ENCODE assay signal across 8 mouse cellular contexts in genomic region chrX:36183625-36184024, GRCm38 (mm10). TPM values are rescaled to one million over a fixed set of nuclear protein-coding genes. Genes with fewer than 3 reads are reported as not detected.
DNase-seq lines count a peak whose midpoint lies in the region; ATAC-seq and TF ChIP-seq lines count a peak whose summit lies in the region.

No protein-coding gene starts in this region.

- H3K27ac ChIP-seq in midbrain, embryonic 14.5 days (replicated peaks; ENCODE audit: low read depth, low read length) = no peak overlapping the region
- H3K27ac ChIP-seq in midbrain, embryonic 16.5 days (ENCODE audit: low read length) = no peak overlapping the region
- no peak overlapping the region for H3K27ac ChIP-seq in limb, embryonic 14.5 days (replicated peaks; ENCODE audit: low read depth, low read length)

- H3K4me2 ChIP-seq in midbrain, embryonic 14.5 days (ENCODE audit: low read length) = no peak overlapping the region
- no peak overlapping the region for H3K4me2 ChIP-seq in midbrain, embryonic 16.5 days (ENCODE audit: low read length)
- no peak overlapping the region for H3K4me2 ChIP-seq in limb, embryonic 14.5 days (replicated peaks; ENCODE audit: low read depth, low read length, severe bottlenecking)

- TF ChIP-seq POLR2A in limb, embryonic 14.5 days (IDR thresholded peaks at IDR 0.05; ENCODE audit: borderline replicate concordance, extremely low read depth, insufficient read depth, insufficient read length) = no peak

- no peaks in the 10 kb centered on the region for H3K9me3 ChIP-seq in midbrain, embryonic 14.5 days (ENCODE audit: control insufficient read depth, low read length)
- H3K9me3 ChIP-seq in midbrain, embryonic 16.5 days (replicated peaks; ENCODE audit: control insufficient read depth, low read length, poor library complexity, severe bottlenecking) = no peaks in the 10 kb centered on the region
- no peaks in the 10 kb centered on the region for H3K9me3 ChIP-seq in limb, embryonic 14.5 days (ENCODE audit: control insufficient read depth, low read length)

- no peaks in the 10 kb centered on the region for H3K27me3 ChIP-seq in midbrain, embryonic 14.5 days (ENCODE audit: control insufficient read depth, insufficient read depth, low read length)
- no peaks in the 10 kb centered on the region for H3K27me3 ChIP-seq in midbrain, embryonic 16.5 days (ENCODE audit: control insufficient read depth, insufficient read depth, low read depth, low read length)
- no peaks in the 10 kb centered on the region for H3K27me3 ChIP-seq in limb, embryonic 14.5 days (ENCODE audit: control insufficient read depth, insufficient read depth, low read length)

- H3K9ac ChIP-seq in midbrain, embryonic 14.5 days (replicated peaks; ENCODE audit: low read length) = no peak overlapping the region
- H3K9ac ChIP-seq in midbrain, embryonic 16.5 days (ENCODE audit: low read depth, low read length) = no peak overlapping the region
- no peak overlapping the region for H3K9ac ChIP-seq in limb, embryonic 14.5 days (ENCODE audit: low read depth, low read length, severe bottlenecking)

- ATAC-seq in midbrain, embryonic 14.5 days (ENCODE audit: low FRiP score, low TSS enrichment) = no peak
- no peak for ATAC-seq in midbrain, embryonic 16.5 days
- ATAC-seq in limb, embryonic 14.5 days (ENCODE audit: low FRiP score, low read depth) = no peak

- no peaks in the 10 kb centered on the region for H3K36me3 ChIP-seq in midbrain, embryonic 14.5 days (ENCODE audit: control insufficient read depth, insufficient read depth, low read length)
- H3K36me3 ChIP-seq in midbrain, embryonic 16.5 days (ENCODE audit: control insufficient read depth, insufficient read depth, low read length) = no peaks in the 10 kb centered on the region
- H3K36me3 ChIP-seq in limb, embryonic 14.5 days (ENCODE audit: control insufficient read depth, insufficient read depth, low read length) = no peaks in the 10 kb centered on the region

- no peak overlapping the region for H3K4me3 ChIP-seq in midbrain, embryonic 14.5 days (replicated peaks; ENCODE audit: low read depth, low read length)
- H3K4me3 ChIP-seq in midbrain, embryonic 16.5 days (ENCODE audit: low read depth, low read length) = no peak overlapping the region
- H3K4me3 ChIP-seq in limb, embryonic 14.5 days (replicated peaks; ENCODE audit: low read length) = no peak overlapping the region

- peak; percentile 64 to 77 for DNase-seq in cerebellum, postnatal 14 days
- DNase-seq in cerebellum, adult 9-11 months = no peak
- DNase-seq in midbrain, embryonic 14.5 days = peak; percentile 66
- DNase-seq in ZHBTc4 (ENCODE audit: low read depth, low spot score) = peak; percentile 48
- peak; percentile 27 for DNase-seq in forelimb bud, embryonic 11.5 days (ENCODE audit: low read depth, low spot score)
- DNase-seq in limb, embryonic 14.5 days (ENCODE audit: low spot score) = peak; percentile 30
- peak; percentile 52 for DNase-seq in thymus, postnatal 0 days (ENCODE audit: low spot score)

- H3K4me1 ChIP-seq in midbrain, embryonic 14.5 days (ENCODE audit: control insufficient read depth, insufficient read depth, low read length) = peaks cover 10% of the 10 kb centered on the region; the same call in 1 of the 2 replicates
- no peaks in the 10 kb centered on the region for H3K4me1 ChIP-seq in midbrain, embryonic 16.5 days (ENCODE audit: control insufficient read depth, insufficient read depth, low read length)
- H3K4me1 ChIP-seq in limb, embryonic 14.5 days (ENCODE audit: control insufficient read depth, insufficient read depth, low read length) = no peaks in the 10 kb centered on the region

RNA-seq across cellular contexts. Expression of gene Zcchc12, which starts 12.1 kb away (rescaled TPM):
- polyA plus RNA-seq in midbrain, embryonic 14.5 days (2014; fragmentation: Nextera tagmentation; extraction: Ambion mirVana) = 313 and 328 TPM in 2 replicates
- 514 and 548 TPM in 2 replicates for polyA plus RNA-seq in midbrain, embryonic 16.5 days (2015; fragmentation: Nextera tagmentation; extraction: Ambion mirVana)
- polyA plus RNA-seq in limb, embryonic 14.5 days (2012; rRNA removed) = 5.6 and 5.7 TPM in 2 replicates
- 7.1 and 7.3 TPM in 2 replicates for polyA plus RNA-seq in limb, embryonic 14.5 days (2014; fragmentation: Nextera tagmentation; extraction: Ambion mirVana)
- polyA plus RNA-seq in thymus, postnatal 0 days (2015; fragmentation: Nextera tagmentation; extraction: Ambion mirVana) = 3.4 and 3.5 TPM in 2 replicates

Comparison
In these comparisons a context has a peak if more than half of its experiments do, and no peak if none do; other contexts are left out.
1. RNA of gene Zcchc12, which starts 12.1 kb away (polyA plus RNA-seq): 514 to 548 TPM in midbrain, embryonic 16.5 days and 313 to 328 TPM in midbrain, embryonic 14.5 days; 5.6 to 7.3 TPM in limb, embryonic 14.5 days and 3.4 to 3.5 TPM in thymus, postnatal 0 days; every median in the first group is over 10 times any median in the second.